Mouse (Mus musculus) forebrain, embryonic 13.5 days (tissue): ENCODE measurements around the gene Gimd1. TPM values are rescaled to one million over a fixed set of nuclear protein-coding genes. Genes with fewer than 3 reads are reported as not detected.

Experiments
- ATAC-seq: fragments of 200-750 bp; cut with Nextera tagmentation; 2 replicates; pipeline ENCODE4 v1.8.0; 2017
- H3K27ac ChIP-seq: fragments of 300-500 bp; sonication (generic); 2 replicates; pipeline ENCODE4 v1.5.1; 2015; ENCODE audit warnings: inconsistent platforms, mild to moderate bottlenecking, moderate library complexity
- H3K27me3 ChIP-seq: fragments of 300-500 bp; sonication (generic); 2 replicates; pipeline ENCODE4 v1.6.1; 2015; ENCODE audit warnings: mild to moderate bottlenecking, inconsistent platforms
- H3K36me3 ChIP-seq: fragments of 300-500 bp; sonication (generic); 2 replicates; pipeline ENCODE4 v1.6.1; 2015; ENCODE audit warnings: mild to moderate bottlenecking, inconsistent platforms; ENCODE audit not compliant: poor library complexity, severe bottlenecking
- H3K4me1 ChIP-seq: fragments of 300-500 bp; sonication (generic); 2 replicates; pipeline ENCODE4 v1.6.1; 2015; ENCODE audit warnings: inconsistent platforms
- H3K4me2 ChIP-seq: fragments of 300-500 bp; sonication (generic); 2 replicates; pipeline ENCODE4 v1.6.1; 2015; ENCODE audit warnings: inconsistent platforms, mild to moderate bottlenecking, moderate library complexity
- H3K4me3 ChIP-seq: fragments of 300-500 bp; sonication (generic); 2 replicates; pipeline ENCODE4 v1.5.1; 2015; ENCODE audit warnings: mild to moderate bottlenecking, inconsistent platforms
- H3K9ac ChIP-seq: fragments of 300-500 bp; sonication (generic); 2 replicates; pipeline ENCODE4 v1.6.1; 2015; ENCODE audit warnings: mild to moderate bottlenecking, inconsistent platforms
- H3K9me3 ChIP-seq: fragments of 300-500 bp; sonication (generic); replicated peaks from 2 replicates; pipeline ENCODE4 v1.6.1; 2016; ENCODE audit warnings: inconsistent platforms
- WGBS: fragments of 180-500 bp; shearing (Covaris S2); methylation state at CpG from one replicate; pipeline ENCODE4 v1.1.7; 2015; 5-methylcytosine and 5-hydroxymethylcytosine counted together
- polyA plus RNA-seq: library from polyadenylated mRNA; unstranded; fragments of >200 nt; fragmentation: Nextera tagmentation; extraction: Ambion mirVana; gene quantifications from 2 replicates; pipeline ENCODE4 v1.2.1, GENCODE M21; 2015

The Gimd1 gene
- polyA plus RNA-seq, result not detected in 2 replicates

- no peaks in the 10 kb centered on the region for H3K9me3 ChIP-seq
- WGBS, result 94% methylated on average over 11 of the region's 11 CpGs
- H3K27me3 ChIP-seq, result no peaks in the 10 kb centered on the region
- H3K9ac ChIP-seq, result no peak within 1 kb of the TSS
- H3K4me3 ChIP-seq, result no peak within 1 kb of the TSS
- no peaks in the 10 kb centered on the region for H3K4me1 ChIP-seq
- H3K4me2 ChIP-seq, result no peak within 1 kb of the TSS
- no peaks in the 10 kb centered on the region for H3K36me3 ChIP-seq
- ATAC-seq, result no peak
- H3K27ac ChIP-seq, result no peak within 1 kb of the TSS
Measured at GRCm38 (mm10) chr3:132629601-132630239, at the start of gene Gimd1. TSS of gene Gimd1 (plus strand) at chr3:132629820.

GRCm38 (mm10) chr3:132581198-132581597, 48.4 kb upstream of the Gimd1 start:
- Histone ChIP-seq H3K4me2 (no peak overlapping the region), H3K36me3 (no peaks in the 10 kb centered on the region), H3K9ac (no peak overlapping the region), H3K4me1 (no peaks in the 10 kb centered on the region), H3K27me3 (no peaks in the 10 kb centered on the region), H3K9me3 (no peaks in the 10 kb centered on the region), H3K4me3 (no peak overlapping the region), H3K27ac (no peak overlapping the region)
- no peak for ATAC-seq
- WGBS, result 54% methylated on average over 3 of the region's 3 CpGs

- Histone ChIP-seq H3K27ac (no peak overlapping the region), H3K4me3 (no peak overlapping the region), H3K9me3 (no peaks in the 10 kb centered on the region), H3K4me1 (no peaks in the 10 kb centered on the region), H3K9ac (no peak overlapping the region), H3K27me3 (no peaks in the 10 kb centered on the region), H3K36me3 (no peaks in the 10 kb centered on the region), H3K4me2 (no peak overlapping the region)
- ATAC-seq, result no peak
- WGBS, result 52% methylated on average over 4 of the region's 4 CpGs
Measured at GRCm38 (mm10) chr3:132582339-132582738, 47.3 kb upstream of the Gimd1 start.

- H3K4me2 ChIP-seq, result no peak overlapping the region
- ATAC-seq, result no peak
- H3K9me3 ChIP-seq, result no peaks in the 10 kb centered on the region
- no peaks in the 10 kb centered on the region for H3K27me3 ChIP-seq
- H3K36me3 ChIP-seq, result no peaks in the 10 kb centered on the region
- H3K9ac ChIP-seq, result no peak overlapping the region
- H3K4me3 ChIP-seq, result no peak overlapping the region
- 83% methylated on average over 8 of the region's 8 CpGs for WGBS
- no peaks in the 10 kb centered on the region for H3K4me1 ChIP-seq
- H3K27ac ChIP-seq, result no peak overlapping the region
Measured at GRCm38 (mm10) chr3:132585122-132585972, 44.3 kb upstream of the Gimd1 start.

- Histone ChIP-seq H3K4me3 (no peak overlapping the region), H3K9ac (no peak overlapping the region), H3K4me2 (no peak overlapping the region), H3K4me1 (no peaks in the 10 kb centered on the region), H3K36me3 (no peaks in the 10 kb centered on the region), H3K9me3 (no peaks in the 10 kb centered on the region), H3K27ac (no peak overlapping the region), H3K27me3 (no peaks in the 10 kb centered on the region)
- 93% methylated on average over 1 of the region's 1 CpGs for WGBS
- no peak for ATAC-seq
Measured at GRCm38 (mm10) chr3:132588146-132588545, 41.5 kb upstream of the Gimd1 start.

- Histone ChIP-seq H3K36me3 (no peaks in the 10 kb centered on the region), H3K4me3 (no peak overlapping the region), H3K9me3 (no peaks in the 10 kb centered on the region), H3K9ac (no peak overlapping the region), H3K27ac (no peak overlapping the region), H3K4me1 (no peaks in the 10 kb centered on the region), H3K27me3 (no peaks in the 10 kb centered on the region), H3K4me2 (no peak overlapping the region)
- WGBS, result 76% methylated on average over 3 of the region's 3 CpGs
- ATAC-seq, result no peak
Measured at GRCm38 (mm10) chr3:132590010-132590409, 39.6 kb upstream of the Gimd1 start.

GRCm38 (mm10) chr3:132590604-132591003, 39.0 kb upstream of the Gimd1 start:
- no peaks in the 10 kb centered on the region for H3K4me1 ChIP-seq
- no peaks in the 10 kb centered on the region for H3K36me3 ChIP-seq
- WGBS, result 63% methylated on average over 1 of the region's 1 CpGs
- no peak overlapping the region for H3K4me3 ChIP-seq
- no peak overlapping the region for H3K4me2 ChIP-seq
- H3K9ac ChIP-seq, result no peak overlapping the region
- H3K27ac ChIP-seq, result no peak overlapping the region
- H3K9me3 ChIP-seq, result no peaks in the 10 kb centered on the region
- no peak for ATAC-seq
- H3K27me3 ChIP-seq, result no peaks in the 10 kb centered on the region

- ATAC-seq, result no peak
- WGBS, result 60% methylated on average over 8 of the region's 8 CpGs
- H3K27ac ChIP-seq, result no peak overlapping the region
- H3K36me3 ChIP-seq, result no peaks in the 10 kb centered on the region
- no peak overlapping the region for H3K4me2 ChIP-seq
- H3K9ac ChIP-seq, result no peak overlapping the region
- no peaks in the 10 kb centered on the region for H3K27me3 ChIP-seq
- no peaks in the 10 kb centered on the region for H3K9me3 ChIP-seq
- H3K4me1 ChIP-seq, result no peaks in the 10 kb centered on the region
- H3K4me3 ChIP-seq, result no peak overlapping the region
Measured at GRCm38 (mm10) chr3:132628741-132629140, 879 bp upstream of the Gimd1 start.

- no peak for ATAC-seq
- no peak overlapping the region for H3K4me2 ChIP-seq
- H3K27me3 ChIP-seq, result no peaks in the 10 kb centered on the region
- H3K4me1 ChIP-seq, result no peaks in the 10 kb centered on the region
- no peak overlapping the region for H3K9ac ChIP-seq
- H3K36me3 ChIP-seq, result no peaks in the 10 kb centered on the region
- H3K27ac ChIP-seq, result no peak overlapping the region
- H3K4me3 ChIP-seq, result no peak overlapping the region
- no peaks in the 10 kb centered on the region for H3K9me3 ChIP-seq
- 75% methylated on average over 2 of the region's 2 CpGs for WGBS
Measured at GRCm38 (mm10) chr3:132633261-132633660, 3.6 kb downstream of the Gimd1 start.

GRCm38 (mm10) chr3:132637080-132637479, 7.5 kb downstream of the Gimd1 start:
- Histone ChIP-seq H3K27me3 (no peaks in the 10 kb centered on the region), H3K9ac (no peak overlapping the region), H3K36me3 (no peaks in the 10 kb centered on the region), H3K4me2 (no peak overlapping the region), H3K9me3 (no peaks in the 10 kb centered on the region), H3K4me3 (no peak overlapping the region), H3K27ac (no peak overlapping the region), H3K4me1 (no peaks in the 10 kb centered on the region)
- ATAC-seq, result no peak
- whole genome bisulfite sequencing, result 92% methylated on average over 3 of the region's 3 CpGs

- no peak overlapping the region for H3K4me3 ChIP-seq
- no peak overlapping the region for H3K27ac ChIP-seq
- 87% methylated on average over 4 of the region's 4 CpGs for WGBS
- H3K9me3 ChIP-seq, result no peaks in the 10 kb centered on the region
- no peak overlapping the region for H3K9ac ChIP-seq
- no peak for ATAC-seq
- no peaks in the 10 kb centered on the region for H3K27me3 ChIP-seq
- H3K36me3 ChIP-seq, result no peaks in the 10 kb centered on the region
- no peak overlapping the region for H3K4me2 ChIP-seq
- H3K4me1 ChIP-seq, result no peaks in the 10 kb centered on the region
Measured at GRCm38 (mm10) chr3:132644071-132644470, 14.5 kb downstream of the Gimd1 start.

GRCm38 (mm10) chr3:132646814-132647213, 17.2 kb downstream of the Gimd1 start:
- no peak overlapping the region for H3K4me2 ChIP-seq
- no peak overlapping the region for H3K4me3 ChIP-seq
- 53% methylated on average over 1 of the region's 1 CpGs for WGBS
- ATAC-seq, result no peak
- no peak overlapping the region for H3K9ac ChIP-seq
- H3K27me3 ChIP-seq, result no peaks in the 10 kb centered on the region
- H3K27ac ChIP-seq, result no peak overlapping the region
- no peaks in the 10 kb centered on the region for H3K36me3 ChIP-seq
- H3K4me1 ChIP-seq, result no peaks in the 10 kb centered on the region
- H3K9me3 ChIP-seq, result no peaks in the 10 kb centered on the region
